Mouse (Mus musculus) embryonic stem cell, embryonic (primary cell): ENCODE results near the gene Frs3.

Source experiments
- CTCF ChIA-PET, 4 experiments: fragments of 300-600 bp in 2 of 4; fragments of 350-600 bp in 2 of 4; sonication (Branson Sonifier 250); formaldehyde crosslinking; loops; one replicate each; lab custom pipeline; 2022; ENCODE audit warnings: inconsistent platforms in 2 of 4; lab: Charles Lee
- POLR2A ChIA-PET, 4 experiments: fragments of 300-600 bp in 2 of 4; fragments of 350-600 bp in 2 of 4; sonication (Branson Sonifier 250); formaldehyde crosslinking; loops; one replicate each; lab custom pipeline; 2022; ENCODE audit warnings: antibody characterized with exemption in 4 of 4, inconsistent platforms in 1 of 4; lab: Charles Lee

Frs3 gene

GRCm38 (mm10) chr17:47736856-47737255 is 48.0 kb downstream of the Frs3 start, which contains the start of gene Tfeb:
TSS of gene Tfeb (plus strand) at chr17:47737030.
- ChIA-PET CTCF (interaction anchor here in 3 of 4 experiments (0.6 to 1.8 kb wide), 10 partner anchors 12 to 658 kb away, joined by 3 to 7 read pairs (median 3); no protein-coding TSS in a partner anchor), POLR2A (interaction anchor here in 3 of 4 experiments (0.5 to 7.9 kb wide), 37 partner anchors 7 to 236 kb away, joined by 3 to 95 read pairs (median 5); partner anchors contain the start of genes Frs3 (in 1 of the 3), Gm21981 (in 1 of the 3), Pgc (in 1 of the 3) and Prickle4 (in 1 of the 3))

DNA sequence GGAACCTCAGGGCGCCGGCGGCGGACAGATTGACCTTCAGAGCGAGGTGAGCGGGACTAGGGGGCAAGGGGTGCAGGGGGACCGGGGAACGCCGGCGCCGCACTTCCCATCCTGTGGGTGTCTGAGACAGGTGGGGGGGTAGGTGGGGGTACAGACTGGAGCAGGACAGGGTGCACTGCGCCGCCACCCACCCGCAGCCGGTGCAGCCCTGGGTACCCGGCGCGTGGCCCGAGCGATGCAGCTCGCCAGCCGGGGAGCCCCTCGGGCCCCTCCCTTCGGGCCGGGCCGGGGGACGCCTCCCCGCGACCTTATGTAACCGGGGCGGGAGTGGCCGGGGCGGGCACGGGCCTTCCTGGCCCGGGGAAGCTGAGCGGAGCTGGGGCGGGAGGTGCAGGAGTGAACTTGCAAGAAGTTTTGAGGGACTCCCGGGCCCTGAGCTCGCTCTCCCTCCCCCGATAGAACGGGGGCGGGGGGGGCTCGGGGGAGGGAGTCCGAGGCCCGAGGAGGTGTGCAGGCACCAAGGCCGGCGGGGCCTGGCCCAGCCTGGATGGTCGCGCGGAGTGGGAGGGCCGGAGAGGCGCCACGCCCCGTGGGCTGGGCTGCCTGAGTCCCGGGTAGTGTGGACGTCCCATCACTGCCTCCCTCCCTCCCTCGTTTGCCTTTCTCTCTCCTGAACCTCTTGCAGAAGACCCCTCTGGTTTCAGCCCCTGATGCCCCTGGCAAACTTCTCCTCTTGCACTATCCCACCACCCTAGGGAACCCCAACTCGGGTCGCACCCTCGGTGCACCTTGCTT is 48.6 kb downstream of the Frs3 start:
- ChIA-PET POLR2A (interaction anchor here in 3 of 4 experiments (0.5 to 7.9 kb wide), 56 partner anchors 8 to 382 kb away, joined by 3 to 95 read pairs (median 5); partner anchors contain the start of genes Gm21981 (in 3 of the 3), Prickle4 (in 3 of the 3) and Taf8 (in 2 of the 3)), CTCF (interaction anchor here (0.6 to 2.7 kb wide), 16 partner anchors 12 to 657 kb away, joined by 3 to 11 read pairs (median 3); partner anchors contain the start of genes Prickle4 (in 1 of the 4) and Taf8 (in 1 of the 4))

DNA sequence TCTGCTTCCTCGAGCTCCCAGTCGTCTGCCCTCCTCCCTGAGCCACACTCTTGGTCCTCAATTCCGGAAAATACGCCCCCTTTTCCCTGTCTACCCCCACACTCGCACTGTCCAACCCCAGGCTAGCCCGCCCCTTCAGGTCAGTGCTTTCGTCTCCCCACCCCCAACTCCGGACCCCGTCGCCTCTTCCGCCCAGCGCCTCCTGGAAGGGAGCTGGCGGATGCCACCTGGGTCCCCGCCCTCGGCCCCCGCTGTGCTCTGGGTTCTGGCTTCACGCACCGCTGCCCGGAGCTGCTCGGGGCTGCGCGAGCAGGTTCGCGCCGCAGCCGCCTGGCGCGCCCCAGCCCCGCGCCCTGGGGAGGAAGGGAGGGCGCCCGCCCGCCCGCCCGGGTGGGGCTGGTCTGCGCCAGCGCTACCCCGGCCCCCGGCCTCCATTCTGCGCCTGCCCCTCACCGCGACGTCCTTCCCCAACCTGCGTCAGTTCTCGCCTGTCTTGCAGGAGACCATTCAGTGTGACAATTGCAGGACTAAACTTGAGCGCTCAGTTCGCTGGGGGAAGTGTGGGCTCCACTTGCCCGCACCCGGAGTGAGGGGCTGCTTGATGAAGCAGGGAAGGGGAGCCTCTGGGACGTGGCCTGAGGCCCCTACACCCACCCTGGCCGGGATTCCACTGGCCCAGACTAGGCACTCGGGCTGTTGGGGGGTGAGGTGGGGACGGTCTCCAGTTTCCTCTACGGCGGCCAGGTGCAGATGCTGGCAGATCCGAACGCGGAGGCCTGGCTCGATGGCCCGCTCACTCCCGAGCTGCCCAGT is 49.4 kb downstream of the Frs3 start:
- CTCF ChIA-PET: interaction anchor here (0.6 to 2.7 kb wide), 24 partner anchors 9 to 363 kb away, joined by 3 to 12 read pairs (median 3); partner anchors contain the start of genes Prickle4 (in 1 of the 4), Taf8 (in 1 of the 4) and Tomm6 (in 1 of the 4)
- POLR2A ChIA-PET: interaction anchor here (0.5 to 7.9 kb wide), 80 partner anchors 8 to 899 kb away, joined by 3 to 95 read pairs (median 5); partner anchors contain the start of genes Gm21981 (in 3 of the 4), Prickle4 (in 3 of the 4), Pgc (in 2 of the 4) and Taf8 (in 2 of the 4)

- CTCF ChIA-PET: interaction anchor here in 3 of 4 experiments (0.6 to 3.4 kb wide), 45 partner anchors 8 to 371 kb away, joined by 3 to 26 read pairs (median 4); partner anchors contain the start of genes Gm21981 (in 1 of the 3), Prickle4 (in 1 of the 3) and Tomm6 (in 1 of the 3)
- POLR2A ChIA-PET: interaction anchor here (0.5 to 7.9 kb wide), 95 partner anchors 9 to 890 kb away, joined by 3 to 95 read pairs (median 4); partner anchors contain the start of genes Gm21981 (in 3 of the 4), Prickle4 (in 3 of the 4), Pgc (in 2 of the 4) and Taf8 (in 2 of the 4)
These were observed 50.3 kb downstream of the Frs3 start for GRCm38 (mm10) chr17:47738879-47739798.

- CTCF ChIA-PET: interaction anchor here (0.6 to 3.4 kb wide), 51 partner anchors 9 to 370 kb away, joined by 3 to 26 read pairs (median 4); partner anchors contain the start of genes Pgc (in 1 of the 4) and Prickle4 (in 1 of the 4)
These were observed 51.4 kb downstream of the Frs3 start for GRCm38 (mm10) chr17:47740186-47740585.

DNA sequence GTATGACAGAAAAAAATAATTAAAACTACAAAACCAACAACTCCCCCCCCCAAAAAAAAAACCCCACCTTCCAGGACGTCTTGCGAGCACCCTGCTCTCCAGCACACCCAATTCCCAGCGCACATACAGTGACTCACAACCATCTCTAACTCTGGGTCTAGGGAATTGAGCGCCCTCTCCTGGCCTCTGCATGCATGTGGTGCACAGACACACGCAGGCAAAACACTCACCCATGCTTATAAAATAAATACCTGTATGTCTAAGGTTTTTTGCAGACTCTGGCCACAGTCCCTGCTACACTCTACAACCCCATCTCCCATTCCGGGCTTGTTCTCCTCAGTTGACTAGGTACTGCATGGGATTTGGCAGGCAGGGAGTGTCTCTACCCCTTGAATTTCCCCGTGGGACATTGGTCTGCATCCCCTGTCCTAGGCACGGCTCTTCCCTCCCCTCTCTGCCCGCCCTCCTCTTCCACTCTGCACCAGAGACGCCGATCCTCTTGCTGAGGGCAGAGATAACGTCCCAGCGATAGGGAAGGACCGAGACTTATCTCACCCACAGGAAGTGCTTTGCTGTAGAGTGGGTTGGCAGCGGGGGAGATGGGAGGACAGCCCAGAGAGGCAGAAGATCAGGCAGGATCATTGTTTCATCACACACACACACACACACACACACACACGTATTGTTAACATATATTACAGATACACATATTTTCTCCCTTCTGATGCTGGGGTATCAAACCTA is 54.3 kb downstream of the Frs3 start:
- ChIA-PET CTCF (interaction anchor here (0.7 to 3.0 kb wide), 15 partner anchors 8 to 358 kb away, joined by 3 to 19 read pairs (median 4); partner anchors contain the start of genes Gm21981 (in 1 of the 4), Prickle4 (in 1 of the 4), Taf8 (in 1 of the 4) and Usp49 (in 1 of the 4)), POLR2A (interaction anchor here in 2 of 4 experiments (1.1 to 3.0 kb wide), 11 partner anchors 8 to 232 kb away, joined by 3 to 14 read pairs (median 5); no protein-coding TSS in a partner anchor)

More at GRCm38 (mm10) chr17:47740186-47740585, 51.4 kb downstream of the Frs3 start:
- POLR2A ChIA-PET: interaction anchor here (0.6 to 7.9 kb wide), 68 partner anchors 8 to 891 kb away, joined by 3 to 95 read pairs (median 4); partner anchors contain the start of genes Gm21981 (in 2 of the 4), Prickle4 (in 2 of the 4), AI661453 (in 1 of the 4) and Frs3 (in 1 of the 4)

- ChIA-PET CTCF (interaction anchor here (0.6 to 3.0 kb wide), 54 partner anchors 9 to 905 kb away, joined by 3 to 19 read pairs (median 4); partner anchors contain the start of genes Gm21981 (in 2 of the 4), Prickle4 (in 2 of the 4), Pgc (in 1 of the 4) and Taf8 (in 1 of the 4)), POLR2A (interaction anchor here in 3 of 4 experiments (0.6 to 3.0 kb wide), 27 partner anchors 9 to 242 kb away, joined by 3 to 14 read pairs (median 4); partner anchors contain the start of gene Taf8 (in 1 of the 3))
These were observed 55.3 kb downstream of the Frs3 start for GRCm38 (mm10) chr17:47744086-47744485.

DNA sequence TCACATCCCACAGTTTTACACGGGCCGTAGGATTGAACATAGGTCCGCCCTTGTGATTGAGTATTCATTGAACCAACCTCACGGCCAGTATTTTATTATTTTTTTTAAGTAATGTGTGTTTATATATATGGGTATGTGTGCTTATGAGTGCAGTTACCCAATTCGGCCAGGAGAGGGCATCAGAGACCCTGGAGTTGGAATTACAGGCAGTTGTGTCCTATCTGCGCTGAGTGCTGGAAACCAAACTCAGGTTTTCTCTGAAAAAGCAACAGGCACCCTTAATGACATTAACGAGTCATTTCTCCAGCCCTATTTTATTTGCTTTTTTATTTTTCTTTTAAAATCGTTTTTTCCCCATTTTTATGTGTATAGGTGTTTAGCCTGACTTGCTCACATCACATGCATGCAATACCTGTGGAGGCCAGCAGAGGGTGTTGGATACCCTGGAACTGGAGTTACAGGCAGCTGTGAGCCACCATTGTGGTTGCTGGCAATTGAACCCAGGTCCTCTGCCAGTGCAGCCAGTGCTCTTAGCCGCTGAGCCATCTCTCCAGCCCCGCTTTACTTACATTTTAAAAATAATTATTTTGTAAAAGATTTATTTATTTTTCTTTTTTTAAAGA is 56.0 kb downstream of the Frs3 start:
- CTCF ChIA-PET: interaction anchor here (0.6 to 3.0 kb wide), 43 partner anchors 9 to 805 kb away, joined by 3 to 19 read pairs (median 4); partner anchors contain the start of genes Gm21981 (in 1 of the 4), Prickle4 (in 1 of the 4), Taf8 (in 1 of the 4) and Usp49 (in 1 of the 4)
- POLR2A ChIA-PET: interaction anchor here in 3 of 4 experiments (0.8 to 3.0 kb wide), 18 partner anchors 9 to 242 kb away, joined by 3 to 14 read pairs (median 4); partner anchors contain the start of gene Taf8 (in 1 of the 3)

DNA sequence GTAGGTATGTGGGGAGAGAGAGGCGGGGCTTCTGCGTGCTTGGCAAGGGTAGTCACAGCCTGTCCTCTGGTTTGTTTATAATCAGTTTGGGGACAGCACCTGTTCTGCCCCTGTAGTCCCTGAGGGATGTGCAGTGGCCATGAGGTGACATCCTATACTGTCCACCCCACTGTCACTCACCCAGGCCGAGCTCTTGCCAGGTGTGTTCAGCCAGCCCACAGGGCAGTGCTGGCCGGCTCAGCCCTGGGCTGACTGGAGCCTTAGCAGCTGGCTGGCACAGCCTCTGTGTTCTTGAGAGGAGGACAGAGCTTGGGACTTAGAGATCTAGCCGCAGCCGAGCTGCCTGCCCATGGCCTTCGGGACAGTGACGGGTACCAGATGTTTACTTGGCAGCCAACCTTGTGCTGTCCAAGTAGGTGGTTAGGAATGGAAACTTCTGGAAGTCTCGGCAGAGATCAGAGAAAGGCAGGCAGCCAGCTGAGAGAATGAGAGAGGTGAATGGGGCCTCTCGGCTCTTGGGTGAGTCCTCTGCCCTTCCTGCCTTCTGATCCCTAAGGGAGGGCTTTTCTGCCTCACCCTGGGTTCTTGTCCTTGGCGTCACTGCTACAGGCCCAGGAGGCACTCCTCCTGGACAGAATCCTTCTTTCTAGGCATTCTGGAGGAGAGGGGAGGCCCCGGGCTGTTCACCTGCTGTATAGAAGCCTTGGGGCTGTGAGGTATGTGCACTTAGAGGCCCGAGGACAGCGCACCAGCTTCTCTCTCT is 60.1 kb downstream of the Frs3 start:
- ChIA-PET POLR2A (interaction anchor here in 3 of 4 experiments (0.6 to 13.1 kb wide), 14 partner anchors 9 to 153 kb away, joined by 3 to 95 read pairs (median 3); partner anchors contain the start of gene Tfeb (in 1 of the 3)), CTCF (interaction anchor here in 3 of 4 experiments (0.5 to 1.6 kb wide), 10 partner anchors 7 to 352 kb away, joined by 3 to 9 read pairs (median 4); no protein-coding TSS in a partner anchor)

DNA sequence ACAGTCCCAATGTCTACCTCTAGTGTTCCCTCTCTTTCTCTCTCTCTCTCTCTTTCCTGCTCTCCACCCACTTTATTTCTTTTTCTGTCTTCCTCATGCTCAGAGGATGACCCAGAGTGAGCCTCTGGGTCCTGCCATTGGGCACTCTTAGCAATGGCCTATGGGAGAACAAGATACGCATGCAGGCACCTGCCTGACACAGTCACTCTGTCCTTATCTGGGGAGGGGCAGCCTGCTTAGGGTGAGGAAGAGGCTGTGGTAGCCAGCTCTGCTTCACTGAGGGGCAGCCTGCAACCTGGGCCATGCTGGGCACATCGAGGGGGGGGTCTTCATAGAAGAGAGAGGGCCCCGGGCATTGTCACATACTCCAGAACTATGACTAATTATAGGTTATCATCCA is 60.8 kb downstream of the Frs3 start:
- POLR2A ChIA-PET: interaction anchor here in 2 of 4 experiments (0.8 to 13.1 kb wide), 6 partner anchors 9 to 48 kb away, joined by 3 to 95 read pairs (median 6); partner anchors contain the start of gene Tfeb (in 1 of the 2)
- CTCF ChIA-PET: interaction anchor here in 3 of 4 experiments (0.6 to 1.6 kb wide), 5 partner anchors 9 to 115 kb away, joined by 3 to 5 read pairs (median 4); no protein-coding TSS in a partner anchor

- CTCF ChIA-PET: interaction anchor here in 3 of 4 experiments (0.5 to 1.3 kb wide), 6 partner anchors 9 to 49 kb away, joined by 3 to 5 read pairs (median 4); no protein-coding TSS in a partner anchor
- POLR2A ChIA-PET: interaction anchor here in 2 of 4 experiments (0.8 to 13.1 kb wide), 4 partner anchors 9 to 12 kb away, joined by 3 to 95 read pairs (median 10); partner anchors contain the start of gene Tfeb (in 1 of the 2)
These were observed 61.3 kb downstream of the Frs3 start for GRCm38 (mm10) chr17:47750101-47750500.

- CTCF ChIA-PET: interaction anchor here (0.6 to 1.5 kb wide), 11 partner anchors 11 to 270 kb away, joined by 3 to 6 read pairs (median 3); no protein-coding TSS in a partner anchor
- POLR2A ChIA-PET: interaction anchor here in 2 of 4 experiments (0.9 to 13.1 kb wide), 3 partner anchors 11 to 13 kb away, joined by 3 to 95 read pairs (median 4); partner anchors contain the start of gene Tfeb (in 1 of the 2)
These were observed 63.0 kb downstream of the Frs3 start for GRCm38 (mm10) chr17:47751811-47752210.
